Mouse (Mus musculus): ENCODE data around the gene Prr14l. TPM values are rescaled to one million over a fixed set of nuclear protein-coding genes. Genes with fewer than 3 reads are reported as not detected.
"Not testable (repeated sequence)": the region's sequence is repeated elsewhere in the genome, so short reads cannot be mapped to it uniquely, and the experiment has no call there.

Prr14l gene
- 14.9 and 18.7 TPM in 2 replicates for polyA plus RNA-seq (2015; fragmentation: Nextera tagmentation; extraction: Ambion mirVana)

GRCm38 (mm10) chr5:32853731-32854507 is at the start of gene Prr14l:
Gene Prr14l, minus strand, starts transcription at chr5:32854256.
- peak within 1 kb of the TSS; percentile 70 for H3K4me2 ChIP-seq
- peak within 1 kb of the TSS; percentile 91 for H3K4me3 ChIP-seq (replicated peaks)
- no peaks in the 10 kb centered on the region for H3K9me3 ChIP-seq
- peak within 1 kb of the TSS; percentile 82 for H3K9ac ChIP-seq
- H3K36me3 ChIP-seq = peaks cover 3% of the 10 kb centered on the region; the same call in 1 of the 2 replicates
- under 1% methylated on average over 51 of the region's 51 CpGs for WGBS
- H3K4me1 ChIP-seq = 0 out of 2 replicates have a peak, but pooled peaks cover 7% of the 10 kb centered on the region
- peak; percentile 98 for ATAC-seq (ENCODE audit: insufficient read depth, low FRiP score, low read depth)
- peak within 1 kb of the TSS; percentile 76; the same call in 1 of the 2 replicates for H3K27ac ChIP-seq
- H3K27me3 ChIP-seq (replicated peaks) = no peaks in the 10 kb centered on the region

- 75% methylated on average over 3 of the region's 3 CpGs for WGBS
Observed at GRCm38 (mm10) chr5:32886739-32887138, 32.7 kb upstream of the Prr14l start.

GRCm38 (mm10) chr5:32872346-32872745 is 18.3 kb upstream of the Prr14l start:
- H3K27ac ChIP-seq = no peak overlapping the region
- H3K4me3 ChIP-seq (replicated peaks) = no peak overlapping the region
- no peak overlapping the region for H3K4me2 ChIP-seq
- no peak for ATAC-seq (ENCODE audit: insufficient read depth, low FRiP score, low read depth)
- H3K9ac ChIP-seq = no peak overlapping the region
- no peaks in the 10 kb centered on the region for H3K9me3 ChIP-seq
- H3K4me1 ChIP-seq = no peaks in the 10 kb centered on the region
- peaks cover 21% of the 10 kb centered on the region for H3K36me3 ChIP-seq
- WGBS = 93% methylated on average over 5 of the region's 5 CpGs
- no peaks in the 10 kb centered on the region for H3K27me3 ChIP-seq (replicated peaks)

More at GRCm38 (mm10) chr5:32886739-32887138, 32.7 kb upstream of the Prr14l start:
- no peak overlapping the region for H3K27ac ChIP-seq
- H3K9me3 ChIP-seq = no peaks in the 10 kb centered on the region
- H3K4me2 ChIP-seq = no peak overlapping the region
- no peak overlapping the region for H3K4me3 ChIP-seq (replicated peaks)
- H3K27me3 ChIP-seq (replicated peaks) = no peaks in the 10 kb centered on the region
- peaks cover 25% of the 10 kb centered on the region for H3K36me3 ChIP-seq
- no peak overlapping the region for H3K9ac ChIP-seq
- no peaks in the 10 kb centered on the region for H3K4me1 ChIP-seq
- no peak for ATAC-seq (ENCODE audit: insufficient read depth, low FRiP score, low read depth)

GRCm38 (mm10) chr5:32869389-32870024 is 15.5 kb upstream of the Prr14l start:
- Histone ChIP-seq H3K9me3 (no peaks in the 10 kb centered on the region), H3K36me3 (peaks cover 13% of the 10 kb centered on the region), H3K27me3 (replicated peaks) (no peaks in the 10 kb centered on the region), H3K4me3 (replicated peaks) (no peak overlapping the region), H3K27ac (no peak overlapping the region), H3K4me1 (no peaks in the 10 kb centered on the region; the same call in 1 of the 2 replicates), H3K4me2 (no peak overlapping the region), H3K9ac (no peak overlapping the region)
- no peak for ATAC-seq (ENCODE audit: insufficient read depth, low FRiP score, low read depth)
- 95% methylated on average over 5 of the region's 5 CpGs for WGBS

- Histone ChIP-seq H3K36me3 (no peaks in the 10 kb centered on the region), H3K4me1 (no peaks in the 10 kb centered on the region; the same call in 1 of the 2 replicates), H3K27ac (peak within 1 kb of the TSS; percentile 90), H3K4me3 (replicated peaks) (peak within 1 kb of the TSS; percentile 70), H3K9ac (peak within 1 kb of the TSS; percentile 77), H3K9me3 (no peaks in the 10 kb centered on the region), H3K4me2 (peak within 1 kb of the TSS; percentile 69), H3K27me3 (replicated peaks) (no peaks in the 10 kb centered on the region)
- ATAC-seq (ENCODE audit: insufficient read depth, low FRiP score, low read depth) = peak; percentile 99
- WGBS = under 1% methylated on average over 49 of the region's 64 CpGs
Observed at GRCm38 (mm10) chr5:32863253-32864228, 9.5 kb upstream of the Prr14l start, which contains the start of gene Depdc5. Gene Depdc5, plus strand, starts transcription at chr5:32863701.

GRCm38 (mm10) chr5:32862469-32863132 is 8.5 kb upstream of the Prr14l start:
- H3K4me3 ChIP-seq (replicated peaks) = no peak overlapping the region
- H3K4me2 ChIP-seq = no peak overlapping the region
- H3K27me3 ChIP-seq (replicated peaks) = no peaks in the 10 kb centered on the region
- H3K36me3 ChIP-seq = no peaks in the 10 kb centered on the region
- ATAC-seq (ENCODE audit: insufficient read depth, low FRiP score, low read depth) = no peak
- no peak overlapping the region for H3K9ac ChIP-seq
- no peaks in the 10 kb centered on the region; the same call in 1 of the 2 replicates for H3K4me1 ChIP-seq
- 52% methylated on average over 6 of the region's 6 CpGs for WGBS
- H3K27ac ChIP-seq = no peak overlapping the region; the same call in 1 of the 2 replicates
- H3K9me3 ChIP-seq = no peaks in the 10 kb centered on the region

GRCm38 (mm10) chr5:32861082-32861481 is 7.0 kb upstream of the Prr14l start:
- no peaks in the 10 kb centered on the region for H3K27me3 ChIP-seq (replicated peaks)
- ATAC-seq (ENCODE audit: insufficient read depth, low FRiP score, low read depth) = no peak
- 83% methylated on average over 1 of the region's 1 CpGs for WGBS

GRCm38 (mm10) chr5:32857781-32858220 is 3.7 kb upstream of the Prr14l start:
- Histone ChIP-seq H3K27ac (peak overlapping the region; percentile 48; the same call in 1 of the 2 replicates), H3K4me2 (peak overlapping the region; percentile 64), H3K4me1 (no peaks in the 10 kb centered on the region), H3K27me3 (replicated peaks) (no peaks in the 10 kb centered on the region), H3K9me3 (no peaks in the 10 kb centered on the region), H3K36me3 (no peaks in the 10 kb centered on the region), H3K4me3 (replicated peaks) (peak overlapping the region; percentile 51), H3K9ac (no peak overlapping the region; the same call in 1 of the 2 replicates)
- no peak for ATAC-seq (ENCODE audit: insufficient read depth, low FRiP score, low read depth)
- 2% methylated on average over 6 of the region's 6 CpGs for WGBS

More at GRCm38 (mm10) chr5:32861082-32861481, 7.0 kb upstream of the Prr14l start:
- no peak overlapping the region for H3K4me3 ChIP-seq (replicated peaks)
- no peak overlapping the region for H3K9ac ChIP-seq
- no peaks in the 10 kb centered on the region; the same call in 1 of the 2 replicates for H3K4me1 ChIP-seq
- H3K27ac ChIP-seq = no peak overlapping the region
- H3K36me3 ChIP-seq = no peaks in the 10 kb centered on the region
- no peaks in the 10 kb centered on the region for H3K9me3 ChIP-seq
- no peak overlapping the region for H3K4me2 ChIP-seq

GRCm38 (mm10) chr5:32855274-32855673 is 1.2 kb upstream of the Prr14l start:
- not testable (repeated sequence) for H3K27ac ChIP-seq; H3K27me3 ChIP-seq (replicated peaks); H3K9ac ChIP-seq; H3K4me1 ChIP-seq; H3K4me2 ChIP-seq; H3K36me3 ChIP-seq; H3K9me3 ChIP-seq; ATAC-seq (ENCODE audit: insufficient read depth, low FRiP score, low read depth); H3K4me3 ChIP-seq (replicated peaks)
- 86% methylated on average over 3 of the region's 3 CpGs for WGBS

GRCm38 (mm10) chr5:32854818-32855217 is 762 bp upstream of the Prr14l start:
- Histone ChIP-seq H3K27ac (peak overlapping the region; percentile 46; the same call in 1 of the 2 replicates), H3K4me3 (replicated peaks) (no peak overlapping the region), H3K9me3 (no peaks in the 10 kb centered on the region), H3K36me3 (peaks cover 3% of the 10 kb centered on the region; the same call in 1 of the 2 replicates), H3K4me1 (0 out of 2 replicates have a peak, but pooled peaks cover 7% of the 10 kb centered on the region), H3K9ac (no peak overlapping the region), H3K27me3 (replicated peaks) (no peaks in the 10 kb centered on the region), H3K4me2 (no peak overlapping the region)
- no peak for ATAC-seq (ENCODE audit: insufficient read depth, low FRiP score, low read depth)
- WGBS = 79% methylated on average over 4 of the region's 4 CpGs
